ENCODE assay signal across 22 mouse cellular contexts in genomic region chr9:65702286-65702685, GRCm38 (mm10). TPM values are rescaled to one million over a fixed set of nuclear protein-coding genes. Genes with fewer than 3 reads are reported as not detected.
DNase-seq lines count a peak whose midpoint lies in the region; ATAC-seq and TF ChIP-seq lines count a peak whose summit lies in the region.
"Had no signal": no experiment of that assay in that cellular context is flagged by ENCODE, and none has a peak within 500 bp of the region (broad histone marks: within the 10 kb centered on the region; RNA-seq: fewer than 3 reads in every experiment).

No protein-coding gene starts in this region.

- DNase-seq in gastrocnemius, postnatal 14 days = peak; percentile 23
- DNase-seq in gastrocnemius, postnatal 4 days (ENCODE audit: low spot score in 2 of 2) = no peak
- DNase-seq in ES-E14 (ENCODE audit: low read depth, low spot score) (no peak), R1 (ENCODE audit: low read depth, low spot score) (peak; percentile 46)
- DNase-seq in cerebellum, adult 11-12 months = no peak
- DNase-seq: cerebellum, adult 9-10 months; cerebellum, postnatal 36 days; kidney, adult 9 months; kidney, postnatal 14 days; layer of hippocampus, adult 9-11 months; liver, embryonic 13.5 days; lung, adult 18-20 months; lung, postnatal 4 days had no signal

- H3K36me3 ChIP-seq in ES-E14 (ENCODE audit: control insufficient read depth, insufficient read depth, low read length, poor library complexity, severe bottlenecking) = peaks cover 33% of the 10 kb centered on the region

- no peak overlapping the region for H3K9ac ChIP-seq in ES-E14 (ENCODE audit: insufficient read depth, low read depth, low read length, poor library complexity, severe bottlenecking)
- H3K9ac ChIP-seq: heart, embryonic 15.5 days; hindbrain, embryonic 13.5 days; limb, embryonic 15.5 days; liver, embryonic 13.5 days; midbrain, embryonic 13.5 days had no signal

- in situ Hi-C loops in ES-E14 (cut with MboI; ENCODE audit: low sequenced_read_pairs in 2 of 2, unreplicated experiment in 2 of 2) = no loop called here

- no peak overlapping the region for H3K4me3 ChIP-seq in ES-E14 (ENCODE audit: insufficient read depth in 1 of 2, low read depth in 1 of 2, low read length in 2 of 2, poor library complexity in 1 of 2, severe bottlenecking in 1 of 2)
- H3K4me3 ChIP-seq: heart, embryonic 15.5 days; hindbrain, embryonic 13.5 days; limb, embryonic 10.5 days; limb, embryonic 15.5 days; liver, embryonic 13.5 days; midbrain, embryonic 13.5 days had no signal

- no peak for ATAC-seq in megakaryocyte, adult 5-6 weeks (ENCODE audit: poor library complexity, severe bottlenecking)
- ATAC-seq: forebrain, embryonic 14.5 days; intestine, postnatal 0 days; lung, postnatal 0 days; midbrain, embryonic 13.5 days had no signal

- intact Hi-C loops in gastrocnemius, postnatal 14 days (cut with DNase I; ENCODE audit: low total_unique reads) = no loop called here

- no peak overlapping the region for H3K27ac ChIP-seq in ES-E14 (ENCODE audit: insufficient read depth, low read depth, low read length, poor library complexity, severe bottlenecking)
- H3K27ac ChIP-seq: heart, embryonic 15.5 days; hindbrain, embryonic 13.5 days; limb, embryonic 10.5 days; limb, embryonic 15.5 days; liver, embryonic 13.5 days; midbrain, embryonic 13.5 days had no signal

- no peaks in the 10 kb centered on the region for H3K9me3 ChIP-seq in ES-E14 (ENCODE audit: control insufficient read depth, insufficient read depth, low read depth, low read length)
- H3K9me3 ChIP-seq: heart, embryonic 15.5 days; hindbrain, embryonic 13.5 days; limb, embryonic 10.5 days; limb, embryonic 15.5 days; liver, embryonic 13.5 days; midbrain, embryonic 13.5 days had no signal

- H3K4me1 ChIP-seq in ES-E14 (ENCODE audit: control insufficient read depth in 2 of 2, insufficient read depth in 2 of 2, low read length in 2 of 2, poor library complexity in 1 of 2) = peaks cover 2 to 8% of the 10 kb centered on the region in 2 experiments; a peak in 3 of 4 replicates
- H3K4me1 ChIP-seq: limb, embryonic 10.5 days; limb, embryonic 15.5 days; liver, embryonic 13.5 days; midbrain, embryonic 13.5 days had no signal

TF ChIP-seq in ES-E14, 5 proteins besides CTCF, POLR2A, EP300 and RAD21:
- TF ChIP-seq HCFC1 (IDR thresholded peaks at IDR 0.05; ENCODE audit: borderline replicate concordance, insufficient read depth, low read length) (no peak), ZC3H11A (IDR thresholded peaks at IDR 0.05; ENCODE audit: borderline replicate concordance, low read depth, low read length) (no peak), MAFK (IDR thresholded peaks at IDR 0.05; ENCODE audit: insufficient read depth, low read depth, low read length) (0 out of 2 replicates have a peak, but pooled peaks have one; percentile 22), ZNF384 (IDR thresholded peaks at IDR 0.05; ENCODE audit: low read depth, low read length) (no peak)

RNA-seq across cellular contexts. Expression of gene Oaz2, which starts 34.5 kb away (rescaled TPM):
- total RNA-seq in gastrocnemius, postnatal 14 days (2021) = 100 to 1,000 TPM; 258 to 262 TPM
- 100 to 1,000 TPM; 232 to 238 TPM for total RNA-seq in gastrocnemius, postnatal 4 days (2021)
- 30.1 and 51.5 TPM in 2 replicates for total RNA-seq in ES-E14 (2012; rRNA removed)
- total RNA-seq in megakaryocyte, adult 5-6 weeks (2015) = 12.5 and 15.9 TPM in 2 replicates
- total RNA-seq in megakaryocyte, adult 5-6 weeks (2017) = 40.2 and 43.9 TPM in 2 replicates

Comparison
In these comparisons a context has a peak if more than half of its experiments do, and no peak if none do; other contexts are left out.
1. DNase-seq: peak in gastrocnemius, postnatal 14 days (single experiment) and R1 (single experiment); none in gastrocnemius, postnatal 4 days (0 of 2), ES-E14 (single experiment) and cerebellum, adult 11-12 months (single experiment).